Mouse (Mus musculus) mouse embryonic stem cell (cell line): ENCODE measurements around the gene Tbc1d30.

Source experiments
- in situ Hi-C, 2 experiments: fragments of 300-500 bp; cut with MboI; formaldehyde crosslinking; loops; 1 replicate in 1 of 2; 3 replicates in 1 of 2; pipeline ENCODE4 v1.14.3; 2019 to 2020; ENCODE audit warnings: low sequenced_read_pairs in 2 of 2, low pct_unique_long_range_greater_than_20kb in 1 of 2, mixed read lengths in 1 of 2; ENCODE audit not compliant: unreplicated experiment in 1 of 2

The Tbc1d30 gene

GRCm38 (mm10) chr10:121246971-121247370 is 104.1 kb downstream of the Tbc1d30 start:
- in situ Hi-C loops, result no loop called here

- in situ Hi-C loops, result no loop called here
Observed at GRCm38 (mm10) chr10:121243373-121244207, 107.5 kb downstream of the Tbc1d30 start.

GRCm38 (mm10) chr10:121242596-121242995 is 108.5 kb downstream of the Tbc1d30 start:
- in situ Hi-C loops, result no loop called here

GRCm38 (mm10) chr10:121239065-121239464 is 112.0 kb downstream of the Tbc1d30 start:
- in situ Hi-C loops, result no loop called here

- in situ Hi-C loops, result no loop called here
Observed at GRCm38 (mm10) chr10:121238551-121238950, 112.5 kb downstream of the Tbc1d30 start.

- in situ Hi-C loops, result no loop called here
Observed at GRCm38 (mm10) chr10:121237377-121237776, 113.7 kb downstream of the Tbc1d30 start.

- in situ Hi-C loops, result no loop called here
Observed at GRCm38 (mm10) chr10:121235167-121235824, 115.8 kb downstream of the Tbc1d30 start.

- in situ Hi-C loops, result no loop called here
Observed at GRCm38 (mm10) chr10:121234476-121234875, 116.6 kb downstream of the Tbc1d30 start.

GRCm38 (mm10) chr10:121228422-121228953 is 122.6 kb downstream of the Tbc1d30 start:
- in situ Hi-C loops, result no loop called here

GRCm38 (mm10) chr10:121227988-121228409 is 123.1 kb downstream of the Tbc1d30 start:
- in situ Hi-C loops, result no loop called here

- in situ Hi-C loops, result no loop called here
Observed at GRCm38 (mm10) chr10:121227403-121227802, 123.7 kb downstream of the Tbc1d30 start.

GRCm38 (mm10) chr10:121225636-121226035 is 125.4 kb downstream of the Tbc1d30 start:
- in situ Hi-C loops, result no loop called here

- in situ Hi-C loops, result no loop called here
Observed at GRCm38 (mm10) chr10:121222881-121223280, 128.2 kb downstream of the Tbc1d30 start.

- in situ Hi-C loops, result no loop called here
Observed at GRCm38 (mm10) chr10:121218616-121219015, 132.5 kb downstream of the Tbc1d30 start.

GRCm38 (mm10) chr10:121216804-121217203 is 134.3 kb downstream of the Tbc1d30 start:
- in situ Hi-C loops, result no loop called here
